Mouse (Mus musculus): ENCODE results near the gene Prkcg.

DNA sequence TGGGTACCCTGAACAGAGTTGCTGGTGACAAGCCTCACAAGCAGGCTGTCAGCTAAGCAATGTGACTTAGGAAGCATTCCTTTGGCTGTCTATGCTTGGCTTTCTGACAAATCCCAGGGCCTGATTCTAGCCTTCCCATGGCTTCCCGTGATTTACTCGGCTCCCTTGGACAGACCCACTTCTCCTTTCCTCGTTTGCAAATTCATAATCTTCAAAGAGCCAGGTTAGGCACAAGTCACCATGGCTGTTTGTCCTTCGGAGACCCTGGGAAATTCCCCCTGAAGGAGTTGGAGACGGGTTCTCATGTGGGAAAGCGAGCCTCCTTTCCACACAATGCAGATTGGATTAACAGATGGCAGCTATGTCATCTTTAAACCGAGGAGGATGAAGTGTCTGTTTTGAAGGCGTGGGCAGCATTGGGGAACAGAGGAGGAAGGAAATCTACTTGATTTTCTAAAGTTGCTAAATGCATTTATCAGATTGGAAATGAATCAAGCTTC is 8.3 kb upstream of the Prkcg start:
- TF ChIP-seq CTCF (IDR thresholded peaks at IDR 0.05; ENCODE audit: low read depth) (no peak), EP300 (IDR thresholded peaks at IDR 0.05; ENCODE audit: low read depth) (no peak)

All from liver, postnatal 0 days (tissue).